Mouse (Mus musculus): ENCODE data around the gene Nbr1.
A peak's percentile ranks its signal among the peaks of the same experiment; 100 is the strongest.

Gene Nbr1

DNA sequence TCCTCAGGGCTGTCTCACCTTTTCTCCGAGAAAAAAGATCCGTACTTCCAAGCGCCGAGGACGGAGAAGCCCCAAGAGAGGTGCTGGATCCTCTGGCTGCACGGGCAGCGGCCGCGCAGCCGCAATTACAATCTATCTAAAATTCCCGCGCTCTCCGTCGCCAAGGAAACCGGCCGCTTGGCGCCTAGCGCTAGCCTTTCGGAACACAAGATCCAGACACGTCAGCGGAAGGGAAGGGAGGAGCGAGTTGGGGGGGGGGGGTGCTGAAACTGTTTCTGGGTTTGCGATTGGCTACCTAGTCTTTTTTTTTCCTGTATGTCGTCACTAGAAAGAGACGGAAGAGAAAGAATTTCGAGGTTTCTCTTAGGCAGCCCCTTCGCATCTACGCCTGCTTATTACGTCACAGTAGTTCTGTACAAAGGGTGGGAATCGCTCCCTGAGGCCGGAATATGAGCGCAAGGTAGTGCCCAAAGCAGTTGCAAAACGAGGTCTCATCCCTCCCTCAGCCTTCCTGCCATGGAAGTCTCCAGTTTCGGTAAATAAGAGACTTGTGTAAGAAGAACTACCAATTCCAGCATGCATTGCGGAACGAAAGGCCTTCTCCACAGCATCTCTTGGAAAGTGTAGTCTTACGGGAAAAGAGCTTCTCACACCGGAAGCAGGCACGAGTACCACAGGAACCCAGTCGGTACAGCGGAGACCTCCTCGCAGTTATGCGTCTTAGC is at the start of gene Nbr1, which contains the start of gene Brca1:
TSS of gene Nbr1 (plus strand) at position 399 of the 725 bp plus-strand sequence.
TSS of gene Brca1 (minus strand) at position 205 of the 725 bp plus-strand sequence.
- peak; percentile 90 to 93 for DNase-seq

DNA sequence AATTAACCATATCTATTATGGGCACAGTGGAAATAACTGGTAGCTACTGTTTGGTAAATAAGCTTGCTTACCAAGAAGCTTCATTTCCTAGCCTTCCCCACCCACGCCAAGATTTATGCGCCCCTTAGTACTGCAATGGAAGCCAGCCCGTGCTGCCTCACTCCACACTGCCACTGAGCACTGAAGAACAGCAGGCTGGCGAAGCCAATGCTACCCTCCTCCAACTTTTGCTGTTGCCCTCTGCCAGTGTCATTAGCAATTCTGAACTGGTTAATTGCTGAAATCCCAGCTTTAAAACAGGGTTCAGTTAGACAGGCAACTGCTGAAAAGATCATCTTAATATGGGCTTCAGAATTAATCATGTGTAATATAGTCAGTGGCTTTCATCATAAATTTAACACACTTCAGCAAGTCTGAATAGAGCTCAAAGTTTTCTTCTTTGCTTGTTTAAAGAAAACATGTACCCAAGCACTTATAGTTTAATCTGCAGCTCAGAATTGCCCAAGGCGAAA is 45.6 kb upstream of the Nbr1 start:
- DNase-seq = no peak

DNA sequence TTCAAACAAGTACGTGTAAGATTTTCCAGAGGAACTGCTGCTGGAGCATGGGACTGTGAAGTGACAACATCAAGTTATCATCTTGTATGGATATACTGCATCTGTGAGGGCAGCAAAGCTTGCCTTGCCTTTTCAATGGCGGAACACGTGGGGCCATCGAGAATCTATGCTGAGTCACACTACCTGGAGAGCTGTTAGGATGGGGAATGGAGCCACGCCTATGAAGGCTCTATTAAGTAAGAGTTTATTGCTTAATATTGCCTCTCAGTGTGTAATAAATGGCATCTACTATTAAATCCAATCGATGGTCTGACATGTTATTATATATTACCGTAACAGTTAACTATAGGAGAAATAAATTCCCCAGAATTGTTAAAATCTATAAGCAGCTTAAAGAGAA is 44.9 kb upstream of the Nbr1 start:
- no peak for DNase-seq

DNA sequence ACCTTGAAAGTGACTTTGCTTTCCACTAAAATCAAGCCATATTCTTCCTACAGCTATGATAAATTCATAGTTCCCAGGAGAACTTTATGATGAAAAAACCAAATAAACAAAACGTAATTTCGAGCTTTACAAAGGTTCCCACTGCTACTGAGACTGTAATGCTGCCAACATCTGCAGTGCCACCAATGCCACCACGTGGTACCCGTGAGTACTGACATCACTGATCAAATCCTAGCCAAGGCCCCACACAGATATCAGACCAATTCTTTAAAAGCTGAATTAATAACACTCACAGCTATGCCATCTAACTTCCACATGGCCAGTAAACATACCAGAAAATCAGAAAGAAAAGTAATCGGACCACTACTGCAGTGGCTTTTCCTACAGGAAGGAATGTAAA is 33.0 kb upstream of the Nbr1 start:
- DNase-seq = no peak

DNA sequence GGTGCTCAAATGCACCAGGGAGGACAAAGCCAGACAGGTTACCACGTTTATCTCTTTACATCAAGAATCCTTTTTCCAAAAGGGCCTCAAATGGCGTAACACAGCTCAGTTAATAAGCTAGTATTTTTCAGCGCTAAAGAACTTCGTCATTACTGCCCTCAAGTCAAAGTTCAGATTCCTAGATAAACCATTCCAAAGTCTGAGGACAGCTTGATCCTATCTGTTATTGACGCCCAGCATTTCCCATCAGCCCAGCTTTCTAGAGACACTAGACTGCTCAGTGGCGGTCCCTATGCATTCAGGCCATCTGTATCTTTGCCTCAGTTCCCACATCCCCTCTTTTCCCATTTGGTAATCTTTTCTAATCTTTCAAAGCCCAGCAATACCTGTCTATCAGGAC is 32.6 kb upstream of the Nbr1 start:
- DNase-seq = no peak

DNA sequence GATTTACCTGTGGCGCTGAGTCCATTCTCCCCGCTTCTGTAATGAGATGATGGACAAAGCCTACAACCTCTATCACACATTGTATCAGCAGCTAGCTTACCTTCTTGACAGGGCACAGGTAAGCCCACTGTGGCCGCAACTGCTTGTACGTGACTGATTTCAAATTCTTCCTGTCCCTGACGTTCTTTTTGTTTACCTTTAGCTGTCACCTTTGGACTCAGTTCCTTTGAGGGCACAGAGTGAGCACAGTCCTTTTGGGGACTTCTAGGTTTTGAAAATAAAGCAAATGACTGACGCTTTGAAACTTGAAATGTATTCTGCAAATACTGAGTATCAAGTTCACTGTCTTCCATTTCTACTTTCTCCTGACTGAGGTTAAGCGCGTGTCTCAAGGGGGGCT is 27.5 kb upstream of the Nbr1 start:
- no peak for DNase-seq

DNA sequence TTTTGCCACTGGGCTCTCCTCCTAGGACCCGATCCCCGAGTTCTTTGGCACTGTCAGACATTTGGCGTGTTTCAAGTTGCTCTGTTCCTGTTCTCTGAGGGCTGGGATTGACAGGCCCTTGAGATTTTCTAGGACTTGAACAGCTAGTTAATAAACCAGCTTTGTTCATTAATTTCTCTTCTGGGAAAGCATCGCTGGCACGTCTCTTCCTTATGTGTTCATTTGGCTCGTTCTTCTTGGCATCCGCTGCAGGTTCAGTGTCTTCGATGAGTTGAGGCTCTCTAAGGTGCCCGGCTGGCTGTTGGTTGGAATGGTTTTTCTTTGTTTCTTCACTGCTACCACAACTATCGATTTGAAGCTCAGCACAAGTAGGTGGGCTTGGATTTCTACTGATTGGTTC is 26.9 kb upstream of the Nbr1 start:
- DNase-seq = no peak

DNA sequence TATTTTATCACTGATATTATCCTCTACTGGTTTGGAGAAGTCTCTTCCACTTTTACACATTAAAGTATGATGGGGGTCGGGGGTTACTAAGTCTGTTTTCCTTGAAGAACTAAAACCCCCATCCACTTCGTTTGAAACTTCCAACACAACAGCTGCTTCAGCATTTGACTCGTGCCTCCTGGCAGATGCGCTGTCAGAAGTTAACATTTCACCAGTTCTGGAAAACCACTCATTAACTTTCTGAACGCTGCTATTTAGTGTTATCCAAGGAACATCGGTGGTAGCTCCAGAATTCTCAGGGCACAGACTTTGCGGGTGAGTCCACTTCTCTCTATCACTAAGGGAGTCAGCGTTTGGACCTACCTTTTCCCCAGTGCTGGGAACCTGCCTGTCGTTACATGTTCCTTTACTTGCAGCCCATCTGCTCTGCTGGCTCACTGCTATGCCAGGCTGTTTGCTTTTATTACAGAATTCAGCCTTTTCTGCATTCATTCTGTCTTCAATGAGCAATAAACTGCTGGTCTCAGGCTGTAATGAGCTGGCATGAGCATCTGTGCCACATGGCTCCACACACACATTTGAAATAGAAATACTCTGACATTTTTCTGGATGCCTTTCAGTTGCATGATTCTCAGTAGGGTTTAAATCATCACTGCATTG is 25.9 kb upstream of the Nbr1 start:
- no peak for DNase-seq

DNA sequence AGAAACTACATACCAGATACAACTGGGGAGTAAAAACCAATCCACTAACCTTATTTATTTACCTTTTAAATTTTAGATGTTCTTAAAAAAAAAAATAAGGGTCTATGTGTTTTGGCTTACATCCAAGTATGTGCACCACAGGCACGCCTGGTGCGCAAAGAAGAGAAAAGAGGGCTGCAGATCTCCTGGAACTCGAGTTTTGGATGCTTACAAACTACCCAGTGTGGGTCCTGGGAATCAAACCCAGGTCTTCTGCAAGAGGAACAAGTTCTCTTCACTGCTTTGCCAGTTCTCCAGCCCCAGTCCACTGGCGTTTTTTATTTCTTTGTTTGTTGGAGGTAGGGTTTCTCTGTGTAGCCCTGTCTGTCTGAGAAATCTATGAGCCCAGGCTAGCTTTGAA is 25.3 kb upstream of the Nbr1 start:
- DNase-seq = no peak

DNA sequence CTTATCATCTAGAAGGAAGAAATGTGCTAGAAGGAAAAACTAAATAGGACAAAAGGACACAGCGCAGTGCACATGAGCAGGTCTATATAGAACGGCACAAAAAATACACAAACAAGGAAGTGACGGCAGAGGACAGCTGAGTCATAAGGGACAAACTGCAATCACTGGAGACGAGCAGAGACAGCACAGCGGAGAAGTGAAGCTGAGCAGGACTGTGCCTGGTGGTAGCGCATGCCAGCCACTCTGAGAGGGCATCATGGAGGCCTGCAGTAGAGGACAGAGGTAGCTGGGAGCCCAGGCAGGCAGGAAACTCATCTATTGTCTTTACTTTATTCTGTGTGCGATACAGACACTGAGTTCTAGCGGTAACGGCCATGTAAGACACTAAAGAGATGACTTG is 8.4 kb upstream of the Nbr1 start:
- no peak for DNase-seq

DNA sequence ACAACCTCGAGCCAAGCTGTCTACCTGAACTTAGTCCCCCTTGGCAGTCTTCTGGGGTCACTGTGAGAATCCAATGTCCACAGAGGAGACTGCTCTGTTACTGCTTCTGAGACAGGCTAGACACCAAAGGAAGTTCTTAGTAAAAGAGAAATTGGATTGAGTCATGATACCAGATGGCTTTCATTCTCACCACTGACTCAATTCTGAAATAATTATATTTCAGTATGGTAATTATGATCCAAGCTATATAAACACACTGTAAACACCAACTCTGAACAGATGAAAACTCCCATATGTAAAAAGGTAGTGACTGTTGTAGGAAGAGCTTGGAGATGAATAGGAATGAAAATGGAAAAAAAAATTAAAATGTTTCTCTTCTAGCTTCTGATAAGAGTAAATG is 7.8 kb upstream of the Nbr1 start:
- DNase-seq = no peak

DNA sequence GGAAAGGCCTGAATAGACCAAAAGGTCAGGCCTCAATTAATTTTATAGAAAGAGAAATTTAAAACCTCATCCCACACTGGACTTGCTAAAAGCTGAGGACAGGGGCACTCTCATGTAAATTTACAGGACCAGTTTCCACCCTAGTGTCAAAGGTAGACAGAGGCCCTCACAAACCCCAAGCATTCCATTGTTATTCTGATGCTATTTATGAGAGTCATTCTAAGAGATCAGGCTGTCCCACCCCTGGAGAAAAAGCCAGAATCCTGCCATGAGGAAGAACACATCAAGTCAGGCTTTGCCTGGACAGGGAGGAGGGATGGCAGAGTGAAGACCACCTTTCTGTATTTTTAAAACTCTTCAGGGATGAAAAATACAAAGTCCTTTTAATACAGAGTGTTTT is 3.4 kb upstream of the Nbr1 start:
- no peak for DNase-seq

DNA sequence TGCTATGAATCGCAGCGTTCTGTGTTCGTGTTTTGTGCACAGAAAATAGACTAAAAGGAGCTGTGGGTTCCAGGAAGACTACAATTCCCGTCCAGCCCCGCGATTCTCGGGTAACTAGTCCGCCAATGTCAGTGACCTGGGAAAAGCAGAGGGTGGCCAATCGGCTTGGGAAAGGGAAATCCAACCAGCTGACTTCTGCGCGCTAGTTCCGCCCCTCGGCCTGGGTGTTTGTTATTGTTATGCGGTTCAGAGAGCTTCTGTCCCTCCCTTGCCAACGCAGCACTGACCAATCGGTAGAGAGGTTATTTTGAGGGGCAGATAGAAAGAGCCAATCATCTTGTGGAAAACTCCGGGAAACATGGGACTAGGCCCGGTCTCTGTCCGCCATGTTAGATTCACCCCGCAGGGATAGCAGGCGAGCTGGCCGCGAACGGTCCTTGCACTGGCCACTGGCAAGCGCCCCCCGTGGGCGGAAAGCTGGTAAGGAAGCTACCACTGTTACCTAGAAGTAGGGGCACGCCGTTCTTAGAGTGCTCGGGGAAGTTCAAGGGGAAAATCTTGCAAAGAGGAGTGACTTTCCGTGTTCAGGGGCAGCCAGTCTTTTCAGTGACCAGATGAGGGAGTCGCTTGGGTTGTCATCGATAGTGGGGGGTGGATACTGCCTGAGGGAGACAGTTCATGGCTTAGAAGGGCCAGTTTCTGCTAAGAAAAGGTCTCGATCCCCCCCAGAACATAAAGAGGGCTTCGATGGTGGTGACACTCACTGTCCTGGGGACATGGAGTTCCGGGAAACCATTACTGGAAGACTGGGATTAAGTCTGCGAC is 739 bp downstream of the Nbr1 start:
- peak; percentile 96 to 97 for DNase-seq

DNA sequence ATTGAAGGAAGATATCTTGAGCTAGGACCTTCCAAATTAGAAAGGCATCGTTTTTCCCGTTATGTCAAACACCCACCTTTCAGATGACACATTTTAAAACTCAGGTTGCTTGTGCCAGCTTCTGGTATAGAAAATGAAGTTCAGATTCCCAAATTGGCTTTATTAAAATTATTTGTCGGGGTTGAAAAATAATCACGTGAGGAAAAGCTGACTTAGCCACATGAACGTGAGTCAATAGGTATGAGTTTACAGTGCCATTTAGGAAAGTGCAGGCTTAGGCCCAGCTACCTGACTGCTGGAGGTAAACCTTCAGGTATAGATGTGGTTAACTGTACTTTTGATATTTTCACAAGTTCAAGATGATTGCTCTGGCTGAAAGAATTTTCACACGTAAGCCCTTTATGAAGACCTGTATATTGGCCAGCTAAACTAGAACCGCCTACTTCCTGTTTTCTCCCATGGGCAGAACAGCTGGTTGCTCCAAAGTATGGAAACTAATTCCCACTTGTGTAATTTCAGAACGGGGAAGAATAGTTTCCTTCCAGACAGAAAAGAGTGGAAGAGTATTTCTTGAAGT is 1.5 kb downstream of the Nbr1 start:
- no peak for DNase-seq

DNA sequence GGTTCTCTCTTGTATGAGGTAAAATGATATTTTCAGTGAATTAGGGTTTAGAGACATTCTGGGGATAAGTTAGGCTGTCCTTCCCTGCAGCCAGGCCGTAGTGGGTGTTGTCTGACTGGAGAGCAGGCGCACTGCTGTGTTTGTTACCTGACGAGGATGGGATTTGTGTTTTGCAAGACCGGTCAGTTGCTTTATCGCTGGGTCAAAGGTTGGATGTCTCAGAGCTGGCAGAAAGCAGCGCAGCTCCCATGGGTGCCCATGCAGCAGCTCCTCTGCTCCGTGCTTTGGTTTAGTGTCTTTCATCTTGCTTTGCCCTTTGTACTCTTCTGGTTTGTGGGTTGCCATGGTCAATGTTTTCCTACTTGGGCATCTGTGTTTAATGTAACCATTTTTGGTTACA is 4.6 kb downstream of the Nbr1 start:
- DNase-seq = no peak

DNA sequence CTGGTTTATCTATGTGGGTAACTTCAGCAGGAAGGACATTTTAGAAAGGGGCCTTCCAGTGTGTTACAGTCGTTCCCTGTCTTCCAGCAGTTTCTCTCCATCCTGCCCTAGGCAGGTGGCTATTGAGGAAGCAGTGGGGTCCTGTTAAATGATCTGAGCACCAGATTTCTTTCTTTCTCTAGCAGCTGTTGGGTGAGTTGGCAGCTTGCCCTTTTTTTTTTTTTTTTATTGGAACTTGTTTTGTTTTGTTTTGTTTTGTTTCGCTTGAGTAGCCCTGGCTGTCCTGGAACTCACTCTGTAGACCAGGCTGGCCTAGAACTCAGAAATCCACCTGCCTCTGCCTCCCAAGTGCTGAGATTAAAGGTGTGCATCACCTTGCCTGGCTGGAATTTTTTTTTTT is 5.0 kb downstream of the Nbr1 start:
- no peak for DNase-seq

DNA sequence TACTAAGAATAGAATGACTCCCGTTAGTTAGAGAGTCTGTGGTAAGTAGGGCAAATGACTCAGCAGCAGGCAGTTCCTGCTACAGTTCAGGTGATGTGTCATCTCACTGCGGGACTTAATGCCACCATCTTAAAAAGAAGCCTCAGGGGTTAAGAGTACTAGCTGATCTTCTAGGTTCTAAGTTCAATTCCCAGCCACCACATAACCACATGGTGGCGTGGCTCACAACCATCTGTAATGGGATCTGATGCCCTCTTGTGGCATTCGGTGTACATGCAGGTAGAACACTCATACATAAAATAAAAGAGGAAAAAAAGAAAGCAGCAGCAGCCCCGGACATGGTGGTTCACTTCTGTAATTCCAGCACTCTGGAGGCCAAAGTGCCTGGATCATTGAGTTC is 10.4 kb downstream of the Nbr1 start:
- peak; percentile 34 to 42 for DNase-seq

DNA sequence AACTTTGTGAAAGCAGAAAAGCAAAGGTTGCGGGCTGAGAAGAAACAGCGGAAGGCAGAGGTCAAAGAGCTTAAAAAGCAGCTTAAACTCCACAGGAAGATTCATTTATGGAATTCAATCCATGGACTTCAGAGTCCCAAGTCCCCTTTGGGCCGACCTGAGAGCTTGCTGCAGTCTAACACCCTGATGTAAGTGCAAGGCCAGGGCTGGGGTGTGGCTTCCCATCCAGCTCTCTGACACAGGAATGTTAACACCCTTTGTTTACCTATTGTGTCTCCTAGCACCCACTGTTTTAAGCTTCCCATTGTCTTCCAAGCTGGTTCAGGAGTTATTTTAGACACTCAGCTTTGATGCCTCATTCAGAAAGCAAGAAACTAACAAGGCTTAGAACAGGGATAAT is 16.5 kb downstream of the Nbr1 start:
- DNase-seq = no peak

DNA sequence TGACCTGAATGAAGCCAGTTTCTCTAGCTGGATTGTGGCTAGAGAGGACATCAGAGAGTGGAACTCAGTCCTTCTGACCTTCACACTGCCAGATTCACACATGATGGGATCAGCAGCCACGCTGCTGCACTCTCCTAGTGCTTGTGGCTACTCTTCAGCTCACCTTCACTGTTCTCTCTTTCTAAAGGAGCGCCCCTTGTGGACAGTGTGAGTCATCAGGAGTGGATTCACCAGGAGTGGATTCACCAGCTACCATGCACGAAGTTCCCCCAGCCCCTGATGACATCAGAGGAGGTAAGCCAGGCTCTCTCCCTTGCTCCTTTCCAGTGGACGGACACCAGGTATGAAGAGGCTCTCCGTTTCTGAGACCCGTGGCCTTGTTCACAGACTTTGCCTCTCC is 24.2 kb downstream of the Nbr1 start:
- no peak for DNase-seq

DNA sequence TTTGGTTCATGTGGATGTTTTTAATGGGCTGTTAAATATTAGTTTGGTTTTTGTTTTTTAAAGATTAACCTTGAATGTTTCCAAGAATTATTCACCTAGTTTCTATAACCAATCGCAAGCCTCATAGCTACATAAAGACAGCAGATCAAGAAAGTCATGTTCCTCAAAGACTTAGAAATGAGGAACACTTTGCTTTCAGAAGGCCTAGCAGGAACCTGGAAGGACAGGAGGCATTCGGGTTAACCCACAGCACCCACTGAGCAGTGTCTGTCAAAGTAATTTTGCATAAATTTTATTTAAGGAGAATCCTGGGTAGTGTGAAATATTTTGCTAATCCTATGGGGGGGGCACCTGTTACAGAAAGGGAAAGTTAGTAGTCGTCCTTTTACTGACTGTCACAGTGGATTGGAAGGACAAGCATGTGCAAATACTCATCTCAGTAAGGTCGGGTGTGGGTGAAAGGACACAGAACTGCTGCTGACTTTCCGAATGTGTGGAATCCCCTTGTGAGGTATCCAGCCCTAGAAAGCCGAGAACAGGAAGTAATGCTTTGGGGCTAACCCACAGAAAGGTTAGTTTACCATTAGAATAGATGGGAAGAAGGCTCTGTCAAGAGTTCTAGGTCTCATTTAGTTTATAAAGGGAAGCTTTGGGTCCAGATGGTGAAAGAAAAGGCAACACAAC is 29.3 kb downstream of the Nbr1 start:
- DNase-seq = no peak

DNA sequence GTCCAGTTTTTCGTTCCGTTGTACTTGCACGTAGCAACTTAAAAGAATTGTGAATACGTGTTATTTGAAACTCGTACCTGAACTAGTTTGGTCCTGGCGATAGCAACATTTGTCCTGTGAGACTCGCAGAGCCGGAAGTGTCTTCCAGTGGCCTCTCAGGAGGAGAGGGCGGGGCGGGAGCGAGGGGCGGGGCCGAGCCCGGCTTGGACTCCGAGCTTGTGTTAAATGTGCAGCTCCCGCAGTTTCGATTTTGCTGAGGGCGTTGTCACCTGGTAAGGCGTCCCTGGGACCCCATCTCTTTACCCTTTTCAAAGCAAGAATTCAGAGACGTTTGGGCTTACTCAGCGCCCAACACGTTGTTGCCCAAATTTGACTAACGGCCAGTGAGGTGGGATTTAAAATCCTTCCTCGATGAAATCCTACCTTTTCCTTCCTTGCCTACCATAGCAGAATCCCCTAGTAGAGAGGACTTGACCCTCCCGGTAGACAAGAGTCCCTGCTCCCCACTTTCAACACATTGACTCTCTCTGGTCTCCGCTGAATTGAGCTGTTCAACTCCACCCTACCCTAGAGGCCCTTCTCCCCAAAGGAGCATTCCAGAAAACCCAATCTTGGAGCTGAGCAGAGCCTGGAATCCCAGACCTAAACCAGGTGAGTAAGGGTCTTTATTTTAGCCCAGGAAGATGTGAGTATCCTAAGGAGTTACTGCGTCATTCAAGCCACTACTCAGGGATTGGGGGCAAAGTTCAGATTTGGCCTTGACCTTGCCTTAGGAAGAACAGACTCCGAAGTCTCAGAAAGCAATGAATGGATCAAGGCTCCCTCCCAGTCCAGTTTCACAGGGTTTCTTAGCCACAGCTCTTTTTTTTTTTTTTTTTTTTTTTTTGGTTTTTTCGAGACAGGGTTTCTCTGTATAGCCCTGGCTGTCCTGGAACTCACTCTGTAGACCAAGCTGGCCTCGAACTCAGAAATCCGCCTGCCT is 30.4 kb downstream of the Nbr1 start, which contains the start of gene Tmem106a:
TSS of gene Tmem106a (plus strand) at position 189 of the 982 bp plus-strand sequence.
- no peak for DNase-seq

Measured in cerebellum, postnatal 36 days (tissue).